Mouse (Mus musculus) forebrain, embryonic 14.5 days (tissue): ENCODE measurements at regions not wholly inside any gene's neighbourhood (a gene's known extent, or its start where the extent isn't known, plus 50 kb on each side); places are given as distances from the start of the nearest gene placed in this dataset.
"Not testable (repeated sequence)": the region's sequence is repeated elsewhere in the genome, so short reads cannot be mapped to it uniquely, and the experiment has no call there.

Source experiments
- ATAC-seq: fragments of 200-750 bp; cut with Nextera tagmentation; 2 replicates; pipeline ENCODE4 v1.8.0; 2017; ENCODE audit warnings: mild to moderate bottlenecking, moderate library complexity
- DNase-seq: peaks from one replicate; pipeline ENCODE4 v3.0.0-alpha.2; 2015; ENCODE audit warnings: low spot score
- H3K27ac ChIP-seq: fragments of 300-500 bp; sonication (generic); 2 replicates; pipeline ENCODE4 v1.5.1; 2014; ENCODE audit warnings: low read depth, mild to moderate bottlenecking, control low read depth, low read length, moderate library complexity
- H3K27me3 ChIP-seq: fragments of 300-500 bp; sonication (generic); replicated peaks from 2 replicates; pipeline ENCODE4 v1.6.1; 2014; ENCODE audit warnings: low read length, control low read depth, mixed read lengths; ENCODE audit not compliant: control insufficient read depth, insufficient read depth
- H3K36me3 ChIP-seq: fragments of 300-500 bp; sonication (generic); 2 replicates; pipeline ENCODE4 v1.6.1; 2014; ENCODE audit warnings: low read length, control low read depth; ENCODE audit not compliant: control insufficient read depth, insufficient read depth
- H3K4me1 ChIP-seq: fragments of 300-500 bp; sonication (generic); 2 replicates; pipeline ENCODE4 v1.6.1; 2014; ENCODE audit warnings: antibody characterized with exemption, low read length, control low read depth; ENCODE audit not compliant: control insufficient read depth, insufficient read depth
- H3K4me2 ChIP-seq: fragments of 300-500 bp; sonication (generic); 2 replicates; pipeline ENCODE4 v1.6.1; 2014; ENCODE audit warnings: mild to moderate bottlenecking, control low read depth, low read length
- H3K4me3 ChIP-seq: fragments of 300-500 bp; sonication (generic); 2 replicates; pipeline ENCODE4 v1.5.1; 2014; ENCODE audit warnings: low read depth, low read length, control low read depth
- H3K9ac ChIP-seq: fragments of 300-500 bp; sonication (generic); 2 replicates; pipeline ENCODE4 v1.6.1; 2014; ENCODE audit warnings: mild to moderate bottlenecking, low read length, control low read depth, moderate library complexity
- H3K9me3 ChIP-seq: fragments of 300-500 bp; sonication (generic); replicated peaks from 2 replicates; pipeline ENCODE4 v1.6.1; 2016; ENCODE audit warnings: low read length, control low read depth, mixed read lengths; ENCODE audit not compliant: control insufficient read depth
- WGBS: fragments of 180-500 bp; shearing (Covaris S2); extraction: QIAGEN DNeasy Blood & Tissue Kit; methylation state at CpG from one replicate; pipeline ENCODE4 v1.1.7; 2014; 5-methylcytosine and 5-hydroxymethylcytosine counted together

DNA sequence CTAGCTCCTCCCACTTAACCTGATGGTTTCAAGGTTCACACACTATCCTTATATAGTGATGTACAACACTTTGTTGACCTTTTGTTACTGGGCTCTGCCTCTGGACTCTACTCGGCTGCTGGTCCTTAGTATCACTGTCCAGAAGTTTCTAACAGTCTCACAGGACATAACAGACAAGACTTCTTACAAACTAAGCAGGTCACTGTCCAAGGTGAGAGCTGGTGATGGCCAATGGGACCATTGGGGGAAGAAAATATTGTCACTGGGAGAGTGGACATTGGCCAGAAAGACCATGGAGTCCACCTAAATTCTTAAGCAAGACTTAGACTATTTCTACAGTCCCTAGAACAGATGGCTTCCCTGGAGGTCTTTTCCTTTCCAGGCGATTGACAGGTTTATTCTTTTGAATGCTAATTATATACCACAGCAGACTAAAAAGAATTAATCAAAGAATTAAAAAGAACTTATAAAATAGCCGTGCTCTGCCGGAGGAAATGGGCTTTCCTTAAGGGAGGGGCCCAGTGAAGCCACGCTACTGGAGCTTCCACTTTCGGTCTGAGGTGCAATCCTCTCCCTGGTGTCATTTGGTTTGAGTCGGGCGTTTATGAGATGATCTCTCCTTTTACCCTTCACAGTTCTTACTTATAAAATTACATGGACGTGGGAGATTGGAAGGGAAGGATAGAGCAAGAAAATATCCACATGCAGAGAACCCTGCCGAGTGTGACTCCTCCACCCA is 94.9 kb upstream of the Ccdc122 start:
- no peaks in the 10 kb centered on the region for H3K27me3 ChIP-seq
- no peak overlapping the region for H3K4me2 ChIP-seq
- DNase-seq: no peak
- ATAC-seq: no peak
- no peak overlapping the region for H3K9ac ChIP-seq
- H3K9me3 ChIP-seq: no peaks in the 10 kb centered on the region
- H3K4me3 ChIP-seq: no peak overlapping the region
- H3K36me3 ChIP-seq: no peaks in the 10 kb centered on the region
- no peaks in the 10 kb centered on the region for H3K4me1 ChIP-seq
- 65% methylated on average over 10 of the region's 10 CpGs for WGBS
- no peak overlapping the region for H3K27ac ChIP-seq

DNA sequence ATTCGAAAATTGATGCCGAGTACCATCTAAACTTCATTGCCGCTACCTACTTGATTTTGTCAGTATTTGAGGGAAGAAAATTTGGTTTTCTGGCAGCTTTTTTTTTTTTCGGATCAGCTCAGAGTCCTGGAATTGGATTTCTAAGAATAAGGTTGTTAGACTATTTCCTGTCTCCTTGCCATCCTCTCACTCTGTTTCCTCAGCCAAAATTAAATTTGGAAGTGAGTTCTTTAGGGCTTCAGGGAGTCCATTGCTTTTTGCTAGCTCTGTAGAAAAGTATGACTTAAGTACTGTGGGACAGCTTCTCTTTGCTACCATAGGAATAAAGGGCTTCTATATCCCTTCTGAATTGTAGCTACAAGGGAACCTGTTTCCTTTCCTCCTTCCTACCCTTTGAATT is 96.1 kb upstream of the Ccdc122 start:
- H3K27me3 ChIP-seq: no peaks in the 10 kb centered on the region
- DNase-seq: no peak
- no peak overlapping the region for H3K27ac ChIP-seq
- no peak overlapping the region for H3K4me3 ChIP-seq
- H3K9ac ChIP-seq: no peak overlapping the region
- no peaks in the 10 kb centered on the region for H3K36me3 ChIP-seq
- ATAC-seq: no peak
- H3K9me3 ChIP-seq: no peaks in the 10 kb centered on the region
- H3K4me1 ChIP-seq: no peaks in the 10 kb centered on the region
- no peak overlapping the region for H3K4me2 ChIP-seq
- WGBS: 96% methylated on average over 4 of the region's 4 CpGs

DNA sequence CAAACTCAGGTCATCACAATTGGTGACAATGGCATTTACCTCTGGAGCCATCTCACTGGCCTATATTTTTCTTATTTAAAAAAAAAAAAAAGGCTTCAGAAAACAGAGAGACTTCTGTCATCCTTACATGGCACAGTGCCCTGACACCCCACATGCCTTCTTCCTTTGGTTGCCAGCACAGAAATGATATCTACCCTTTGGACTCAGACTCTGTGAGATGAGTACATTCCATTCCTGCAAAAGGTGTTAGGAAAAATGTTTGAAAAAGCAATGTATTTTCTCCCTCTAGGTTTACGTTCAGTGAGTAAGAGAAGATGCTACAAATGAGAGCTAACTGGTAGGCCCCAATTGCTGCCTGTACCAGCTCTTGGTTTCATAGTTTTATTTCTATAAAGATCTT is 99.9 kb upstream of the Ccdc122 start:
- Histone ChIP-seq H3K9me3 (no peaks in the 10 kb centered on the region), H3K27me3 (no peaks in the 10 kb centered on the region), H3K4me3 (no peak overlapping the region), H3K4me2 (no peak overlapping the region), H3K27ac (no peak overlapping the region), H3K4me1 (no peaks in the 10 kb centered on the region), H3K36me3 (no peaks in the 10 kb centered on the region), H3K9ac (no peak overlapping the region)
- no peak for DNase-seq
- WGBS: 95% methylated on average over 1 of the region's 1 CpGs
- no peak for ATAC-seq

DNA sequence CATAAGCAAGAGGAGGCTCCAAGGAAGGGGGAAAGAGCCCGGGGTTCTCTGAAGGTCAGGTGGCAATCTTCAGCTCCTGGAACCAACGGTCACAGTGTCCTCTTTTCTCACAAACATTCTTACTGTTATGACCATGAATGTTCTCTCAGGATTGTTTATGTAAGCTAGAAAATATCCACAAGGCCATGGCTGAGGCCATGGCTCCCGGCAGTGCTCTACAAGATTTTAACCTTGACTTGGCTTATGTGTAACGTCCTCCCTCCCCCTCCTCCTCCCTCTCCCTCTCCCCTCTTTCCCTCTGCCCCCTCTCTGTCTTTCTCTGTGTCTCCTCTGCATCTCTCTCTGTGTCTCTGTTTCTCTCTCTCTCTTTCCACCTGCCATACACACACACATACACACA is 100.5 kb upstream of the Ccdc122 start:
- not testable (repeated sequence) for DNase-seq, H3K9me3 ChIP-seq, H3K36me3 ChIP-seq, H3K27ac ChIP-seq, H3K4me1 ChIP-seq, H3K27me3 ChIP-seq, H3K4me2 ChIP-seq, H3K9ac ChIP-seq, H3K4me3 ChIP-seq, ATAC-seq
- 75% methylated on average over 4 of the region's 4 CpGs for WGBS

DNA sequence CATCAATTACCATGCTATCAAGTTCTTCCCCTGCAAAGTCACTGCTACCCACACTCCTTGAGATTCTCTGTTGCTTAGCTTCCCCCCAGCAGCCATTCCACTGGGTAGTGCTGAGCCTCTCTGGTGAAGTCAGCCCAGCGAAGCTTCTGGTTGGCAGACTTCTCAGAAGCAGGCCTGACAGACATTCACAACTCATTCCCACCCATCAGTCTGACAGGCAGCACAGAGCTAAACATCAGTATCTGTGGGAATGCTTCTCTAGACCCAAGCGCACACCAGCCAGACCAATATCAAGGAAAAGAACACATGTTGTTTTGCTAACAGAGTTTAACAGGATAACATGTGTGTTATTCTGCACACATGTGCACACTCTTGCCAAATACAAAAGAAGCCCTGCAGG is 101.1 kb upstream of the Ccdc122 start:
- no peak overlapping the region for H3K4me3 ChIP-seq
- WGBS: 60% methylated on average over 2 of the region's 2 CpGs
- H3K4me2 ChIP-seq: no peak overlapping the region
- H3K4me1 ChIP-seq: no peaks in the 10 kb centered on the region
- no peaks in the 10 kb centered on the region for H3K36me3 ChIP-seq
- no peaks in the 10 kb centered on the region for H3K27me3 ChIP-seq
- H3K27ac ChIP-seq: no peak overlapping the region
- no peak for ATAC-seq
- H3K9ac ChIP-seq: no peak overlapping the region
- no peaks in the 10 kb centered on the region for H3K9me3 ChIP-seq
- peak; percentile 6 for DNase-seq

DNA sequence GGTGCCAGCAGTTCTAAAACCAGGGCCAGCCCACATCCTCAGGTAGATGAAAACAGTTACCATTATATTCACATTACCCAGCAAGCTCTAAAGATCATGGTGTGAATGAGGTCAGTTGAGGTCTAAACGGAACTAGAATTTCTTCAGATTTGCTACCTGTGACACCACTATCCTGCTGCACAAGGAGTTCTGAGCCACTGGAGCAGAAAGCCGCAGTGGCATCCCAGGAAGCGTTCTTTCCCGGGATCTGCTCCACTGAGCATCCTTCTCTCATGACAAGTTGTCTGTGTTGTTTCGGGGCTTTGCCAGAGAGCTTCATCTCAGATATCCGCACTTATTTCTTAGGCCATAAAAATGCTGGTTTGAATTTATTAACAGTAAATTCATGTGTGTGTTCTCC is 103.7 kb upstream of the Ccdc122 start:
- Histone ChIP-seq H3K9me3 (no peaks in the 10 kb centered on the region), H3K36me3 (no peaks in the 10 kb centered on the region), H3K4me3 (no peak overlapping the region), H3K4me2 (no peak overlapping the region), H3K9ac (no peak overlapping the region), H3K4me1 (no peaks in the 10 kb centered on the region), H3K27me3 (no peaks in the 10 kb centered on the region), H3K27ac (no peak overlapping the region)
- DNase-seq: no peak
- WGBS: 92% methylated on average over 6 of the region's 6 CpGs
- ATAC-seq: no peak

DNA sequence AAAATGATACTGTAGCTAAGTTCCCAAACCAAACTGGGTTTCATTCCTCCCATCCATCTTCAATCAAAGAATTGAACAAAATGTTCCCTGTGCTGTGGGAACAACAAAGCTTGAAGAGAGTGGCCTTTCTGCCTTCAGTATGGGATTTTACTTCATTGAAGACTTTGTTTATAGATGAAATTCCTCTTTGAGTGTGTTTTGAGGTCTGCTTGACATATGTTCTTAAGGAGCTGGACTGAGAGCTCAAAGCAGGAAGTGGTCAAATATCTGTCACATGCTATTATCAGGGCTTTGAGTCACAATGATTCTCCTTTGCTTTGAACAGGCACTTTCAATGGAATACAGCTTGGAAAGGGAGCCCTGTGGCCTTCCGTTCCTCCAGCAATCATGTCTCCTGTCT is 105.2 kb upstream of the Ccdc122 start:
- Histone ChIP-seq H3K9ac (no peak overlapping the region), H3K36me3 (no peaks in the 10 kb centered on the region), H3K4me3 (no peak overlapping the region), H3K4me1 (no peaks in the 10 kb centered on the region), H3K27me3 (no peaks in the 10 kb centered on the region), H3K9me3 (no peaks in the 10 kb centered on the region), H3K27ac (no peak overlapping the region), H3K4me2 (no peak overlapping the region)
- WGBS: 88% methylated on average over 1 of the region's 1 CpGs
- ATAC-seq (no peak), DNase-seq (no peak)

DNA sequence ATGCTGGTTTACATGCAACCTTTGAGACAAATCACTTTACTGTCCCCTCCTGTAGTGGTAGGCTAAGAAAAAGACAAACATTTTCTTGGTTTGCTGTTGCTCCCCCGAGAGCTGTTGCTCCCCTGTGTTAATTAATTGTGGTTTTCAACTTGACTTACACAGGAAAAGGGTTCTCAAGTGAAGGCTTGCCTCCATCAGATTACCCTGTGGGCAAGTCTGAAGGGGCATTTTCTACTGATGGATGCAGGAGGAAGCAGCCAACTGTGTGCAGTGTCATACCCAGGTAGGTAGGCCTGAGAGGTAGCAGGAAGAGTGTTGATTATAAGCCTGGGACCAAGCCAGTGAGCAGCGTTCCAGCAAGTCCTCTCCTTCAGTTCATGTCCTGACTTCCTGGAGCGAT is 107.0 kb upstream of the Ccdc122 start:
- H3K4me2 ChIP-seq: no peak overlapping the region
- DNase-seq (no peak), ATAC-seq (no peak)
- H3K9ac ChIP-seq: no peak overlapping the region
- H3K27ac ChIP-seq: no peak overlapping the region
- H3K4me3 ChIP-seq: no peak overlapping the region
- no peaks in the 10 kb centered on the region for H3K9me3 ChIP-seq
- no peaks in the 10 kb centered on the region for H3K36me3 ChIP-seq
- H3K4me1 ChIP-seq: no peaks in the 10 kb centered on the region
- no peaks in the 10 kb centered on the region for H3K27me3 ChIP-seq
- WGBS: 83% methylated on average over 3 of the region's 3 CpGs

DNA sequence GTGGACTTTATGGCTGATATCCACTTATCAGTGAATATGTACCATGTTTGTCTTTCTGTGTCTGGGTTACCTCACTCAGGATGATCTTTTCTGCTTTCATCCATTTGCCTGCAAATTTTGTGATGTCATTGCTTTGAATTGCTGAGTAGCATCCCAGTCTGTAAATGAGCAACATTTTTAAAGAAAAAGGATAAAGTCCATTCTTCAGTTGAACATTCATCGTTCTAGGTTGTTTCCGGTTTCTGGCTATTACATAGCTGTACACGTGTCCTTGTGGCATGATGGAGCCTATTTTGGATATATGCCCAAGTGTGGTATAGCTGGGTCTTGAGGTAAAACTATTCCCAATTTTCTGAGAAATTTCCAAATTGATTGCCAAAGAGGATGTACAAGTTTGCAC is 107.9 kb upstream of the Ccdc122 start:
- H3K4me2 ChIP-seq: no peak overlapping the region

More for the DNA sequence above, 107.9 kb upstream of the Ccdc122 start:
- ATAC-seq (no peak), DNase-seq (no peak)
- Histone ChIP-seq H3K4me3 (no peak overlapping the region), H3K27me3 (no peaks in the 10 kb centered on the region), H3K27ac (no peak overlapping the region), H3K36me3 (no peaks in the 10 kb centered on the region), H3K4me1 (no peaks in the 10 kb centered on the region), H3K9me3 (no peaks in the 10 kb centered on the region), H3K9ac (no peak overlapping the region)
- 92% methylated on average over 3 of the region's 3 CpGs for WGBS
